Mouse (Mus musculus) small intestine, adult 2 months (tissue): ENCODE data around the gene Col27a1. TPM values are rescaled to one million over a fixed set of nuclear protein-coding genes. Genes with fewer than 3 reads are reported as not detected.

Experiments
- H3K27ac ChIP-seq: fragments of 200-500 bp; 2 replicates; pipeline ENCODE4 v1.5.1; 2012; ENCODE audit warnings: low read depth, low read length, control low read depth, inconsistent platforms; ENCODE audit not compliant: insufficient read depth
- H3K27me3 ChIP-seq: fragments of 200-500 bp; 2 replicates; pipeline ENCODE4 v1.6.1; 2012; ENCODE audit warnings: mild to moderate bottlenecking, moderate library complexity, low read length, inconsistent platforms; ENCODE audit not compliant: control insufficient read depth, insufficient read depth
- H3K36me3 ChIP-seq: fragments of 200-500 bp; 2 replicates; pipeline ENCODE4 v1.6.1; 2012; ENCODE audit warnings: mild to moderate bottlenecking, low read length, control low read depth, inconsistent platforms; ENCODE audit not compliant: control insufficient read depth, insufficient read depth
- H3K4me1 ChIP-seq: fragments of 200-500 bp; 2 replicates; pipeline ENCODE4 v1.6.1; 2012; ENCODE audit warnings: low read length, inconsistent platforms, mixed read lengths; ENCODE audit not compliant: control insufficient read depth, insufficient read depth, insufficient read length
- H3K4me3 ChIP-seq: fragments of 200-500 bp; 2 replicates; pipeline ENCODE4 v1.5.1; 2012; ENCODE audit warnings: low read depth, mild to moderate bottlenecking, control low read depth, inconsistent platforms, low read length, moderate library complexity
- CTCF ChIP-seq: fragments of 200-500 bp; IDR thresholded peaks from 2 replicates; pipeline ENCODE4 v1.5.1; 2012; ENCODE audit warnings: low read depth, mild to moderate bottlenecking, control low read depth, inconsistent platforms, low read length, moderate library complexity, mixed read lengths; ENCODE audit not compliant: insufficient replicate concordance, insufficient read length; ENCODE audit errors: extremely low read depth
- POLR2A ChIP-seq: fragments of 200-500 bp; IDR thresholded peaks from 2 replicates; pipeline ENCODE4 v1.6.1; 2012; ENCODE audit warnings: low read depth, mild to moderate bottlenecking, control low read depth, inconsistent platforms, low read length, moderate library complexity
- WGBS: fragments of 180-500 bp; shearing (Covaris S2); methylation state at CpG from one replicate; pipeline ENCODE4 v1.1.7; 2018; 5-methylcytosine and 5-hydroxymethylcytosine counted together
- polyA plus RNA-seq: library from polyadenylated mRNA; depleted of rRNA; stranded (reverse); fragments of >200 nt; gene quantifications from 2 replicates; pipeline ENCODE4 v1.2.3, GENCODE M21; 2012

Col27a1 gene
- polyA plus RNA-seq, 1 experiment, result 5.4 TPM

- no peak for TF ChIP-seq CTCF
- TF ChIP-seq POLR2A, result no peak
- WGBS, result 52% methylated on average over 7 of the region's 7 CpGs
- Histone ChIP-seq H3K36me3 (no peaks in the 10 kb centered on the region), H3K27me3 (no peaks in the 10 kb centered on the region), H3K4me3 (no peak overlapping the region), H3K4me1 (peaks cover 8% of the 10 kb centered on the region), H3K27ac (no peak overlapping the region)
Measured at GRCm38 (mm10) chr4:63233557-63234452, 20.0 kb downstream of the Col27a1 start.

DNA sequence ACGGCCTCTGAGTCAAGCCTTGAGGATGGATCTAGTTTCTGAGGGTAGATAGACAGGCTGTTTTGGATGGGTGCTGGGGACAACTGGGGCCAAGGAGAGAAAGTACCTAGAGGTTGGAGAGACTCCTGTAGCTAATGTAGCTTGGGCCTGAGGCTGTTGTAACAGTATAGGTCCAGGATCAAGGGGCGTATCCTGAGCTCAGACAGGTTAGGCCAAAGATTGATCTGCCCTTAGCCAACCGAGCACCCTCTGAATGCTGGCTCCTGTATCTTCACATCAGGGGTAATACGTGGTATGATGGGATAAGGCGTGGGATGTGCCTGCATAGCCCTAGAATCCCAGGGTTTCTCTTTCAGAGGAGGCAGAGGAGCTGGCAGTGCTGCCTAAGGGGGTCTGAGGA lies 21.0 kb downstream of the Col27a1 start:
- Histone ChIP-seq H3K36me3 (no peaks in the 10 kb centered on the region), H3K27ac (no peak overlapping the region), H3K4me3 (no peak overlapping the region), H3K4me1 (peaks cover 8% of the 10 kb centered on the region), H3K27me3 (no peaks in the 10 kb centered on the region)
- TF ChIP-seq CTCF (no peak), POLR2A (no peak)
- WGBS, result 94% methylated on average over 5 of the region's 5 CpGs

- no peak for TF ChIP-seq CTCF
- TF ChIP-seq POLR2A, result no peak
- Histone ChIP-seq H3K27me3 (no peaks in the 10 kb centered on the region), H3K4me3 (no peak overlapping the region), H3K4me1 (peaks cover 4% of the 10 kb centered on the region), H3K36me3 (no peaks in the 10 kb centered on the region), H3K27ac (no peak overlapping the region)
- 72% methylated on average over 2 of the region's 2 CpGs for WGBS
Measured at GRCm38 (mm10) chr4:63236235-63236634, 22.4 kb downstream of the Col27a1 start.

GRCm38 (mm10) chr4:63237225-63237624 lies 23.4 kb downstream of the Col27a1 start:
- Histone ChIP-seq H3K27ac (no peak overlapping the region), H3K27me3 (no peaks in the 10 kb centered on the region), H3K4me1 (no peaks in the 10 kb centered on the region; the same call in none of the 2 replicates), H3K36me3 (no peaks in the 10 kb centered on the region), H3K4me3 (no peak overlapping the region)
- 84% methylated on average over 3 of the region's 3 CpGs for WGBS
- TF ChIP-seq POLR2A (no peak), CTCF (no peak)

DNA sequence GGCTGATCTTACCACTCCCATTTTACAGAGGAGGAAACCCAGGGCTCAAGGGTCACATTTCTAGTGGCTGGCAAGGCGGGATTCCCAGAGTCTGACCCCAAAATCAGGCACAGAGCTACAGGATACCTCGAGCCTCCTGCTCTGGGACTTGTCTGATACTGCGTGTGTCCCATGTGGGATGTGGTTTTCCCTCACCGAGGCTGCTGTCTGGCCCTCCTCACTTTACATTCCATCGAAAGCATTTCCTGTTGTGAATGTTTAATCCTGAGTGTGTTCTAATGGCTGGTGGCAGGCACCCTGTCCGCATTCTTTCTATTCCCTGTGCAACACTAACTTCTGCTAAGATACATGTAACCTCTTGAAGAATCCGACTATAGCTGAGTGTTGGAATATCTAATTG lies 24.3 kb downstream of the Col27a1 start:
- Histone ChIP-seq H3K27me3 (no peaks in the 10 kb centered on the region), H3K27ac (no peak overlapping the region), H3K4me1 (no peaks in the 10 kb centered on the region; the same call in none of the 2 replicates), H3K36me3 (no peaks in the 10 kb centered on the region), H3K4me3 (no peak overlapping the region)
- no peak for TF ChIP-seq POLR2A
- no peak for TF ChIP-seq CTCF
- 40% methylated on average over 7 of the region's 7 CpGs for WGBS

GRCm38 (mm10) chr4:63238722-63239121 lies 24.9 kb downstream of the Col27a1 start:
- Histone ChIP-seq H3K36me3 (no peaks in the 10 kb centered on the region), H3K27me3 (no peaks in the 10 kb centered on the region), H3K27ac (no peak overlapping the region), H3K4me3 (no peak overlapping the region), H3K4me1 (no peaks in the 10 kb centered on the region; the same call in 1 of the 2 replicates)
- 89% methylated on average over 5 of the region's 5 CpGs for WGBS
- no peak for TF ChIP-seq CTCF
- TF ChIP-seq POLR2A, result no peak

- WGBS, result 89% methylated on average over 3 of the region's 3 CpGs
Measured at GRCm38 (mm10) chr4:63241031-63241430, 27.2 kb downstream of the Col27a1 start.

More at GRCm38 (mm10) chr4:63241031-63241430, 27.2 kb downstream of the Col27a1 start:
- H3K27ac ChIP-seq, result no peak overlapping the region
- H3K4me1 ChIP-seq, result no peaks in the 10 kb centered on the region
- TF ChIP-seq POLR2A (no peak), CTCF (no peak)
- H3K36me3 ChIP-seq, result no peaks in the 10 kb centered on the region
- H3K27me3 ChIP-seq, result no peaks in the 10 kb centered on the region
- H3K4me3 ChIP-seq, result no peak overlapping the region
